Comparison of ENCODE assay signal across 14 mouse cellular contexts in genomic region chr13:102153785-102154608, GRCm38 (mm10).
DNase-seq lines count a peak whose midpoint lies in the region; ATAC-seq and TF ChIP-seq lines count a peak whose summit lies in the region.
"Had no signal": no experiment of that assay in that cellular context is flagged by ENCODE, and none has a peak within 500 bp of the region (broad histone marks: within the 10 kb centered on the region; RNA-seq: fewer than 3 reads in every experiment).

No protein-coding gene starts in this region.

- TF ChIP-seq CTCF in intestine, postnatal 0 days (IDR thresholded peaks at IDR 0.05; ENCODE audit: low read depth): no peak

- peak; percentile 13 for DNase-seq in gastrocnemius, adult 18-20 months (ENCODE audit: low spot score)
- no peak for DNase-seq in gastrocnemius, adult 8-10 months (ENCODE audit: low spot score in 2 of 2)
- DNase-seq in retina, postnatal 1 day: peak; percentile 25
- DNase-seq in retina, embryonic 14.5 days (ENCODE audit: low spot score): no peak
- DNase-seq in kidney, postnatal 36 days: peak; percentile 22 to 41
- DNase-seq in thymus, postnatal 4 days: no peak
- DNase-seq: adrenal gland, postnatal 10 days; B cell, adult 2 months; cerebellum, adult 11-12 months had no signal

- no peak for ATAC-seq in intestine, postnatal 0 days
- ATAC-seq in monocyte, adult 5-6 weeks (replicated peaks; ENCODE audit: insufficient number of reproducible peaks, low FRiP score, low TSS enrichment, poor library complexity, severe bottlenecking): no peak

- WGBS in intestine, postnatal 0 days: 58% methylated on average over 5 of the region's 5 CpGs

- H3K9me3 ChIP-seq in intestine, postnatal 0 days (ENCODE audit: control insufficient read depth): no peaks in the 10 kb centered on the region
- H3K9me3 ChIP-seq: embryonic facial prominence, embryonic 15.5 days; limb, embryonic 13.5 days had no signal

- no peaks in the 10 kb centered on the region for H3K36me3 ChIP-seq in intestine, postnatal 0 days (ENCODE audit: control insufficient read depth, insufficient read depth)
- H3K36me3 ChIP-seq: embryonic facial prominence, embryonic 15.5 days; limb, embryonic 13.5 days had no signal

- no peak overlapping the region for H3K9ac ChIP-seq in intestine, postnatal 0 days (ENCODE audit: low read depth, low read length)
- H3K9ac ChIP-seq: embryonic facial prominence, embryonic 15.5 days; limb, embryonic 13.5 days had no signal

- no peak overlapping the region for H3K4me3 ChIP-seq in intestine, postnatal 0 days (ENCODE audit: low read depth, low read length)
- H3K4me3 ChIP-seq: embryonic facial prominence, embryonic 15.5 days; limb, embryonic 13.5 days had no signal

- H3K4me2 ChIP-seq in intestine, postnatal 0 days (replicated peaks; ENCODE audit: low read depth): no peak overlapping the region
- H3K4me2 ChIP-seq: embryonic facial prominence, embryonic 15.5 days; limb, embryonic 13.5 days had no signal

- no peaks in the 10 kb centered on the region for H3K4me1 ChIP-seq in intestine, postnatal 0 days (replicated peaks; ENCODE audit: control insufficient read depth, insufficient read depth, low read length)
- H3K4me1 ChIP-seq: embryonic facial prominence, embryonic 15.5 days had no signal

- H3K27me3 ChIP-seq in intestine, postnatal 0 days (replicated peaks; ENCODE audit: control insufficient read depth, insufficient read depth, low read length): no peaks in the 10 kb centered on the region
- H3K27me3 ChIP-seq: embryonic facial prominence, embryonic 15.5 days; limb, embryonic 13.5 days had no signal

- no peak overlapping the region for H3K27ac ChIP-seq in intestine, postnatal 0 days (ENCODE audit: low read depth, low read length)
- H3K27ac ChIP-seq: embryonic facial prominence, embryonic 15.5 days; limb, embryonic 13.5 days; macrophage had no signal

Comparison
In these comparisons a context has a peak if more than half of its experiments do, and no peak if none do; other contexts are left out.
1. DNase-seq: peak in gastrocnemius, adult 18-20 months (single experiment), retina, postnatal 1 day (single experiment) and kidney, postnatal 36 days (2 of 2); none in gastrocnemius, adult 8-10 months (0 of 2), retina, embryonic 14.5 days (single experiment) and thymus, postnatal 4 days (single experiment).